Mouse (Mus musculus): Measurements from ENCODE around the gene Bola1.
"Not testable (repeated sequence)": the region's sequence is repeated elsewhere in the genome, so short reads cannot be mapped to it uniquely, and the experiment has no call there.

The Bola1 gene

GRCm38 (mm10) chr3:96181510-96182381 is 37.8 kb downstream of the Bola1 start:
- no peak for DNase-seq (ENCODE audit: extremely low spot score, low read depth, low spot score)

- no peak for DNase-seq (ENCODE audit: extremely low spot score, low read depth, low spot score)
Observed at GRCm38 (mm10) chr3:96180727-96181477, 38.6 kb downstream of the Bola1 start, which contains the start of gene Sv2a. TSS of gene Sv2a (plus strand) at chr3:96181151.

DNA sequence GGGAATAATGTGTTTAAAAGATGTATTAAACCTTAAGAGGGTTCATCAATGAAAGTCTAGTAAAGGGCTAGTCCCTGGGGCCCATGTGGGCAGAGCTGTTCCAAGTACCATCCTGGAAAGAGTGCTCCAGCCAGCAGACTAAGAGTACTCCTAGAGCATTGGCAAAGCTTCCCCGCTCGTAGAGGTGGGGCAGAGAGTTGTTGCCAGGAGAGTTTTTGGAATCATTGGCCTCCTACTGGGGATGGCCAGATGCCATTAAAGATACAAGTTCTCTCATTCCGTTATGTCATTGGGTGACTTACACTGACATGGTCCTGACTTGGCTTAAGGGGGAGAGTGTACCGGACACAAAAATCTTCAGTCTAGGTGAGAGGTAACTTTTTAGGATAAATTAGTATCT is 40.0 kb downstream of the Bola1 start:
- DNase-seq (ENCODE audit: extremely low spot score, low read depth, low spot score): no peak

DNA sequence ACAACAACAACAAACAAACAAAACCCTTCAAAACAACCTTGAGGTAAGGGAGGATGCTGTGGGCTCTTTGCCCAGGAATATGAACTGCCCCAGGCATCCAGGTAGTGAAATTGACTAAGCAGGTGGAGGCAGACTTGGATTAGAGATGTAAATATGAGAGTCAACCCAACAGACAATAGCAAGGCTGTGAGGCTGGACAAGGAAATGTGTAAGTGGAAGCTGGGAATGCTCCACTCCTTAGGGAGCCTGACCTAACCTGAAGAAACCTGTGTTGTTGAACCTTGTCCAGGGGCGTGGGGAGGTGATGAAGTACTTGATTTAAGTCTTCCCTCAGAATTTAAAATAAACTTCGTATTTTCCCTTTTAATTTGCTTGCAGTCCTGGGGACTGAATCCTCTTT is 40.6 kb downstream of the Bola1 start:
- no peak for DNase-seq (ENCODE audit: extremely low spot score, low read depth, low spot score)

GRCm38 (mm10) chr3:96178427-96178826 is 41.1 kb downstream of the Bola1 start:
- no peak for DNase-seq (ENCODE audit: extremely low spot score, low read depth, low spot score)

- no peak for DNase-seq (ENCODE audit: extremely low spot score, low read depth, low spot score)
Observed at GRCm38 (mm10) chr3:96175251-96175650, 44.3 kb downstream of the Bola1 start.

- DNase-seq (ENCODE audit: extremely low spot score, low read depth, low spot score): not testable (repeated sequence)
Observed at GRCm38 (mm10) chr3:96174042-96174441, 45.5 kb downstream of the Bola1 start.

DNA sequence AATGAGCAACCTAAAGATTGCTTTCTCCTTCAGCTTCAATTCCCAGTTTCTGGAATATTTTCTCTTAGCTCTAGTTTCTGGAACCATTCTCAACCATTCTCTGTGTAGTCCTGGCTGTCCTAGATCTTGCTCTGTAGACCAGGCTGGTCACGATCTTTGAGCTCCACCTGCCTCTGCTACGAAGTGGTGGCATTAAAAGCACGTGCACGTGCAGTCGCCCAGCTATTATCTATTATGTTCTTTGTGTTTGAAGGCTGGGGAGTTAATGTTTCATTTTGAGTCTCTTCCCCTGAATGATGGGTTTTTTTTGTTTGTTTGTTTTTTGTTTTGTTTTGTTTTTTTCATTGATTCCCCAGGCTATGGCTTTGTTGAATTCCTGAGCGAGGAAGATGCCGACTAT is 46.3 kb downstream of the Bola1 start:
- no peak for DNase-seq (ENCODE audit: extremely low spot score, low read depth, low spot score)

GRCm38 (mm10) chr3:96172197-96173178 is 47.0 kb downstream of the Bola1 start, which contains the start of gene Sf3b4:
TSS of gene Sf3b4 (plus strand) at chr3:96172332.
- DNase-seq (ENCODE audit: extremely low spot score, low read depth, low spot score): no peak

DNA sequence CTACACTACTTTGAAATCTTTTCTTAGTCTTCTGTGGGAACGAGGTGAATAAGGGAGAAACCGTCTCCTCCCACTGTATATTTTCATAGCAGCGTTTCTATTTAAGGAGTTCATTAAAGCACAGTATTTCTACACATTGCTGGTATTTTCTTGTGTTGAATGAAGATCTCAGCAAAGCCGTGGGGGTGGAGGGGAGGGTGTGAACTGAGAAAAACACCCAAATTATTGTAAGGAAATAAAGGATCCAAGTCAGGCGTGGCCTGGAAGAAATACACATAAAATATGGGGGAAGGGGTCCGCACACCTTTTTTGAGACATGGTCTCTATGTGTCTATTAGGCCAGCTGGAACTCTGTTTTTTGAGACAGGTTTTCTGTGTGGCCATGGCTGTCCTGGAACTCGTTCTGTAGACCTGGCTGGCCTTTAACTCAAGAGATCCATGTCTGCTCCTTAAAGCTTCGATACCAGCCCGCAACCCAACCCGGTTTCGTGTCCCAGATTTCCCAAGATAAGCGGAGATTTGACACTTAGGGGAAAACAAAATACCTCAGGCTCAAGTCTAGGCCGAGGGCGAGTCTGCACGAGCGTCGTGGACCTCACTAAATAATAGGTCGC is 47.8 kb downstream of the Bola1 start:
- DNase-seq (ENCODE audit: extremely low spot score, low read depth, low spot score): no peak

- no peak for DNase-seq (ENCODE audit: extremely low spot score, low read depth, low spot score)
Observed at GRCm38 (mm10) chr3:96170976-96171545, 48.4 kb downstream of the Bola1 start.

DNA sequence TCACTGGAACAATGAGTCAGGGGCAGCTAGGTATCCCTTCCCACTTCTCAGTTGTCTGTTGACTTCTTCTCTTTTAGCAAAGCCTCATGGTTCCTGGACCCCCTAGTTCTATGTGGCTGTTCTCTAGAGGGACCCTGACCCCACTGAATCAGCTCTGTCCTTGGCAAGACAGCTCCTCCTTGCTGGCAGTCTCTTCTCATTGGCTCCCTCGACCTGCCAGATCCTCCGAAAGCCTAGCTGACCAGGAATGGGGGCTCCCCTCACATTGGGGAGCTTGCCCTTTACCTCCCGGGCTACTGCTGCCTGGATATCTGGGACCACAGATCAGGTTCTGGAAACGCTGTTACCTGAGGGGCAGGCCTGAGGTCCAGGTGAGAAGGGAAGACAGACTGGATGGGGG is 49.2 kb downstream of the Bola1 start:
- DNase-seq (ENCODE audit: extremely low spot score, low read depth, low spot score): no peak

DNA sequence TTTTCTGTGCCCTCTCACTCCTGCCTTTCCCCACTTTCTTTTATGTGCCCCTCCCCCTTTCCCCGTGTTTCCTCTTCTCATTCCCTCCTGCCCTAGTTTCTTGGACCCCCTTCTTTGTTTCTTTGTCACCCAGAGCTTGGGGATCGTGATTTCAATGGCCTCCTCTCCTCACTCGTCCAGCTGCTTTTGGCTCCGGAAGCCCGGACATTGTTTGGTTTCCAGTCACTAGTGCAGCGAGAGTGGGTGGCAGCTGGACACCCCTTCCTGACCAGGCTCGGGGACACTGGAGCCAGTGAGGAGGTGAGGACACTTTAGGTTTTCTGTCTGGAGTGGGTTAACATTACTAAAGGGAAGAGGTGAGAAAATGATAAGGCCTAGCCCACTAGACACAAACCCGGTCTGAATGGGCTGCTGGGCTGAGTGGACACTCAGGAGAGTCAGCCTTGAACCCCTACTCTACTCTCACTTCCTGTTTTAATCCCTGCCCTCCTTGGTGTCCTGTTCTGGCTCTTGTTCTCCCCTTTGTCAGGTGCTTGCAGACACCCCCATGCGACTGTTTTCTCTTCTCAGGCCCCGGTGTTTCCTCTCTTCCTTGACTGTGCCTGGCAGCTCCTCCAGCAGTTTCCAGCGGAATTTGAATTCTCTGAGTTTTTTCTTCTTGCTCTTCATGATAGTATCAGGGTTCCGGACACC is 50.9 kb downstream of the Bola1 start:
- DNase-seq (ENCODE audit: extremely low spot score, low read depth, low spot score): no peak

DNA sequence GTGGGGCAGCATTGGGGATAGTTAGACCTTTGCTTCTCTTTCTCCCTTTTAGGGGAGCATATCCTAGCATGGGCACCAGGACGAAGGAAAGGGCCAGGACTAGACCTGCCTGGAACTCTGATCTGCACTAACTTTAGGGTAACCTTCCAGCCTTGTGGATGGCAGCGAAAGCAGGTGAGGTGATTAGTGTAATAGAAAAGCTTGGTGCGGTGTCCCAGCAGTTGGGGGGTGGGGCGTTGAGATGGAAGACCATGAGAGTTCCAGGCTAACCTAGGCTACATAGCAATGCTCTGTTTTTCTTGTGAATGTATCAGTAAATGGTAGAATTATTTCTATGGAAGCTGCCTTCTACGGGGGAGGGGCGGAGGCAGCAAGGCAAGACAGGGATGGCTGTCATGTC is 56.5 kb downstream of the Bola1 start:
- no peak for DNase-seq (ENCODE audit: extremely low spot score, low read depth, low spot score)

DNA sequence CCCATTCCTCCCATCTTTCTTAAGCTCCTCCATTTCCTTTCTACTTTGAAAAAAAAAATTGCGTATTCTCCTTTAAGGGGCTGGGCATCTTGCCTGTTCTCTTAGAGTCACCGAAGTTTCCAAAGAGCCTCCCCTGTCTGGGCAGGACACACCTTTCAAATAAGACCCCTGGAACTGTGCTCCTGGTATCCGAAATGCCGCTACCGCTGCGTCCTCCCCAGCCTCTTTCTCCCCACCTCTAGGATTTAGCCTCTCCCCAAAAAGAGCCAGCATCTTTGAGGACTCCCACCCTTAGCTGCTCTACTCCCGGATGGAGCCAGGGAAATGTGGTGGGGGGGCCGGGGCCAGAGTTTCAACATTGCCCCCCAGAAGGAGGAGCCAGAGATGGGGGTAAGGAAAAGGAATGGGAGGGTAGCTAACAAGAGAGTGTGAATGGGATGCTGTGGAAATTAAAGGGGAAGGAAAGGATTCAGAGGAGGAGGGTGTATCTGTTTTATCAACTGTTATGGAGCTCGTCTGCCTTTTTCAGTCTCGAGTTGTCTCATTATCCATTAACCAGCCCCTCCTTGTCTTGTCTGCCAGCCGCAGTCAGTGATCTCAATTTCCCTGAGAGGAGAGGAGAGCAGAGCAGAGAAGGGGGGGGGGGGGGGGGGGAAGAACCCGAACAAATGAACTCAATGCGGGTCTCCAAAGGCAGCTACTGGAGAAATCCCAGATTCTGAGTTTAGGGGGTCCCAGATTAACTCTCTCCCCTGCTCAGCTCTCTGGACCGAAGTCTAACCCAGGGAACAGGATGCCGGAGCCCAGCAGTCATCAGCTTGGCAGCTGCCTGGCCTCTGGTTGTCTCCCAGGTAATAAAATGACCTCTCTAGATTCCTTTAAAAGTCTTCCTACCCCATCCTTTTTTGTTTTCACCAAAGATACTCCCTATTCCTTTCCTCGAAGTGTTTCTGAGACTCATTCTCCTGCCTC is 57.4 kb downstream of the Bola1 start, which contains the start of gene Mtmr11:
TSS of gene Mtmr11 (plus strand) at position 136 of the 972 bp plus-strand sequence.
- no peak for DNase-seq (ENCODE audit: extremely low spot score, low read depth, low spot score)

DNA sequence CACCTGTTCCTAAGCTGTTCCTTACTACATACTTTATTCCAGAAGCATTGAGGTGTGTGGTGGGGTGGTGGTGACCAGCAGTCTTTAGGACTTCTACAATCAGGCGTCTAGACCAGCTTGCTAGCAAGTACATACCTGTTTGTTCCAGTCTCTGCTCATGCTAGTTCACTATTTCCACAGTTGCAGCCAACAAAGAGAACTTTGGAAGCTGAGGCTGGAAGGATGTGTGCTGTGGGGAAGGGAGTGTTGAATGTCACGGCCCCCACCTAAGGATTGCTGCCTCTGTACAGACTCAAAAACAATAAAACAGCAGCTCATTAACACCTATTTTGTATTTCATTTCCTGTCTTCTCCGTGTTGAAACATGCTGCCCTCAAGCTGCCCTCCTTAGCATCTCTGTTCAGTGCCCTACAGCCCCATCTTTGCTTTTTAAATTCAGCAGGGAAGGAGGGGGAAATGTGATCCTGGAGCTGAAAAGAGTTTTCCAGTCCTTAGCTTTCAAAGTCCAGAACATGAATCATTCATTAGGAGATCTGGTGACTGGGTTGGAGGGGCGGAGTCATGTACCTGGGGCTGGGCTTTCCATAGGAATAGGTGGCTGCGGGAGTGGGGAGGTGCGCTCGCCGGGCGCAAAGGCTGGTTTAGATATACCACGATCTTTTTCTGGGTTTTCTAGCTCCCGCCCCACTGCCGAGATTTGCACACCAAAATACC is 58.5 kb downstream of the Bola1 start:
- DNase-seq (ENCODE audit: extremely low spot score, low read depth, low spot score): no peak

GRCm38 (mm10) chr3:96160222-96160802 is 59.2 kb downstream of the Bola1 start:
- DNase-seq (ENCODE audit: extremely low spot score, low read depth, low spot score): no peak
